Mouse (Mus musculus): Measurements from ENCODE around the gene Uchl5.

- TF ChIP-seq CTCF (IDR thresholded peaks at IDR 0.05; ENCODE audit: insufficient read depth, low read length), result no peak
- TF ChIP-seq POLR2A (IDR thresholded peaks at IDR 0.05; ENCODE audit: borderline replicate concordance, extremely low read depth, low read depth, low read length), result no peak
Measured at GRCm38 (mm10) chr1:143836363-143837182, 59.5 kb downstream of the Uchl5 start.

Measured in lung, adult 2 months (tissue).